11 mouse cellular contexts compared by ENCODE assay signal in genomic region chr5:12564602-12565220, GRCm38 (mm10).
DNase-seq lines count a peak whose midpoint lies in the region; ATAC-seq and TF ChIP-seq lines count a peak whose summit lies in the region.
"Had no signal": no experiment of that assay in that cellular context is flagged by ENCODE, and none has a peak within 500 bp of the region (broad histone marks: within the 10 kb centered on the region; RNA-seq: fewer than 3 reads in every experiment).

No protein-coding gene starts in this region.

- no peak for ATAC-seq in heart, postnatal 0 days (ENCODE audit: insufficient read depth, low read depth)
- ATAC-seq in hindbrain, embryonic 16.5 days: peak; percentile 86
- ATAC-seq in megakaryocyte-erythroid progenitor cell, adult 5-6 weeks (replicated peaks; ENCODE audit: low FRiP score, low TSS enrichment, poor library complexity, severe bottlenecking): no peak

- WGBS in heart, postnatal 0 days: 58% methylated on average over 2 of the region's 2 CpGs
- 56% methylated on average over 2 of the region's 2 CpGs for WGBS in hindbrain, embryonic 16.5 days

- H3K4me1 ChIP-seq in heart, postnatal 0 days (ENCODE audit: control insufficient read depth, insufficient read depth): no peaks in the 10 kb centered on the region
- no peaks in the 10 kb centered on the region for H3K4me1 ChIP-seq in hindbrain, embryonic 16.5 days (ENCODE audit: control insufficient read depth, insufficient read depth, low read depth, low read length)
- H3K4me1 ChIP-seq: embryonic facial prominence, embryonic 15.5 days; liver, embryonic 13.5 days had no signal

- no peak overlapping the region for H3K4me2 ChIP-seq in heart, postnatal 0 days (ENCODE audit: low read depth, low read length)
- H3K4me2 ChIP-seq in hindbrain, embryonic 16.5 days (ENCODE audit: low read length): no peak overlapping the region
- H3K4me2 ChIP-seq: embryonic facial prominence, embryonic 15.5 days; liver, embryonic 13.5 days had no signal

- no peak overlapping the region for H3K4me3 ChIP-seq in heart, postnatal 0 days (ENCODE audit: low read depth, low read length)
- no peak overlapping the region for H3K4me3 ChIP-seq in hindbrain, embryonic 16.5 days (ENCODE audit: low read length)
- H3K4me3 ChIP-seq: embryonic facial prominence, embryonic 15.5 days; liver, embryonic 13.5 days had no signal

- no peaks in the 10 kb centered on the region for H3K9me3 ChIP-seq in heart, postnatal 0 days (replicated peaks; ENCODE audit: control insufficient read depth, low read length)
- H3K9me3 ChIP-seq in hindbrain, embryonic 16.5 days (ENCODE audit: control insufficient read depth, low read length): no peaks in the 10 kb centered on the region
- H3K9me3 ChIP-seq: embryonic facial prominence, embryonic 15.5 days; liver, embryonic 13.5 days had no signal

- no peaks in the 10 kb centered on the region for H3K36me3 ChIP-seq in heart, postnatal 0 days (replicated peaks; ENCODE audit: control insufficient read depth, insufficient read depth, low read length)
- no peaks in the 10 kb centered on the region for H3K36me3 ChIP-seq in hindbrain, embryonic 16.5 days (ENCODE audit: control insufficient read depth, insufficient read depth, low read length)
- H3K36me3 ChIP-seq: embryonic facial prominence, embryonic 15.5 days; liver, embryonic 13.5 days had no signal

- no peak for DNase-seq in heart, postnatal 0 days (ENCODE audit: low spot score)
- no peak for DNase-seq in heart, adult 11 months
- DNase-seq in 3T3-L1 (ENCODE audit: low read depth, low spot score) (peak; percentile 79), NIH3T3 (ENCODE audit: low read depth) (peak; percentile 74)
- no peak for DNase-seq in heart, postnatal 4 days
- DNase-seq in adrenal gland, postnatal 4 days (ENCODE audit: low spot score in 2 of 2): no peak
- DNase-seq: heart, postnatal 14 days; liver, embryonic 13.5 days had no signal

- no peak overlapping the region for H3K9ac ChIP-seq in heart, postnatal 0 days (replicated peaks; ENCODE audit: low read depth, low read length)
- H3K9ac ChIP-seq in hindbrain, embryonic 16.5 days (ENCODE audit: low read depth, low read length): no peak overlapping the region
- H3K9ac ChIP-seq: embryonic facial prominence, embryonic 15.5 days; liver, embryonic 13.5 days had no signal

- peak; percentile 42 for TF ChIP-seq CTCF in heart, postnatal 0 days (IDR thresholded peaks at IDR 0.05; ENCODE audit: low read depth)

- no peak for TF ChIP-seq EP300 in heart, postnatal 0 days (IDR thresholded peaks at IDR 0.05; ENCODE audit: low read depth)

- no peak overlapping the region for H3K27ac ChIP-seq in heart, postnatal 0 days (ENCODE audit: low read depth)
- H3K27ac ChIP-seq in hindbrain, embryonic 16.5 days (ENCODE audit: low read depth, low read length): no peak overlapping the region
- H3K27ac ChIP-seq: embryonic facial prominence, embryonic 15.5 days; liver, embryonic 13.5 days had no signal

- no peaks in the 10 kb centered on the region for H3K27me3 ChIP-seq in heart, postnatal 0 days (ENCODE audit: control insufficient read depth, insufficient read depth, low read length)
- no peaks in the 10 kb centered on the region for H3K27me3 ChIP-seq in hindbrain, embryonic 16.5 days (replicated peaks; ENCODE audit: control insufficient read depth, insufficient read depth, low read length)
- H3K27me3 ChIP-seq: embryonic facial prominence, embryonic 15.5 days; liver, embryonic 13.5 days had no signal

Comparison
In these comparisons a context has a peak if more than half of its experiments do, and no peak if none do; other contexts are left out.
1. DNase-seq: peak in 3T3-L1 (single experiment) and NIH3T3 (single experiment); none in heart, postnatal 0 days (single experiment), heart, adult 11 months (single experiment), heart, postnatal 4 days (single experiment) and adrenal gland, postnatal 4 days (0 of 2).